Mouse (Mus musculus) bone marrow macrophage, adult 2 months (primary cell): Measurements from ENCODE around the gene Lpcat1. TPM values are rescaled to one million over a fixed set of nuclear protein-coding genes. Genes with fewer than 3 reads are reported as not detected.

ENCODE experiments used
- H3K27ac ChIP-seq: 2 replicates; pipeline ENCODE4 v1.5.1; 2012; ENCODE audit warnings: low read depth, low read length; ENCODE audit not compliant: insufficient read depth
- H3K4me1 ChIP-seq: 2 replicates; pipeline ENCODE4 v1.6.1; 2012; ENCODE audit warnings: low read length; ENCODE audit not compliant: control insufficient read depth, insufficient read depth
- H3K4me3 ChIP-seq: 2 replicates; pipeline ENCODE4 v1.5.1; 2012; ENCODE audit warnings: mild to moderate bottlenecking, low read length, moderate library complexity; ENCODE audit not compliant: insufficient read depth
- CTCF ChIP-seq: IDR thresholded peaks from 2 replicates; pipeline ENCODE4 v1.5.1; 2012; ENCODE audit warnings: low read depth, mild to moderate bottlenecking, low read length, moderate library complexity
- POLR2A ChIP-seq: IDR thresholded peaks from 2 replicates; pipeline ENCODE4 v1.6.1; 2012; ENCODE audit warnings: mild to moderate bottlenecking, low read depth, low read length, borderline replicate concordance
- polyA plus RNA-seq: library from polyadenylated mRNA; stranded (reverse); fragments of >200 nt; gene quantifications from 2 replicates; pipeline ENCODE4 v1.2.4, GENCODE M21; 2012; ENCODE audit not compliant: missing spikeins, insufficient read depth, insufficient read length

Lpcat1 gene
- polyA plus RNA-seq, 1 experiment, result 39.5 TPM

- Histone ChIP-seq H3K4me1 (peaks cover 41% of the 10 kb centered on the region), H3K27ac (peak overlapping the region; percentile 83), H3K4me3 (no peak overlapping the region)
- no peak for TF ChIP-seq CTCF
- TF ChIP-seq POLR2A, result no peak
Observed at GRCm38 (mm10) chr13:73490564-73491170, 23.7 kb downstream of the Lpcat1 start.

GRCm38 (mm10) chr13:73493183-73493582, 26.2 kb downstream of the Lpcat1 start:
- Histone ChIP-seq H3K4me3 (no peak overlapping the region), H3K4me1 (peaks cover 33% of the 10 kb centered on the region), H3K27ac (no peak overlapping the region)
- TF ChIP-seq POLR2A, result no peak
- no peak for TF ChIP-seq CTCF

- Histone ChIP-seq H3K4me3 (no peak overlapping the region), H3K4me1 (peaks cover 20% of the 10 kb centered on the region), H3K27ac (no peak overlapping the region)
- TF ChIP-seq CTCF, result no peak
- no peak for TF ChIP-seq POLR2A
Observed at GRCm38 (mm10) chr13:73494528-73494927, 27.5 kb downstream of the Lpcat1 start.

- no peak overlapping the region for H3K4me3 ChIP-seq
- H3K27ac ChIP-seq, result no peak overlapping the region
- TF ChIP-seq POLR2A (no peak), CTCF (no peak)
- peaks cover 13% of the 10 kb centered on the region for H3K4me1 ChIP-seq
Observed at GRCm38 (mm10) chr13:73496137-73496536, 29.1 kb downstream of the Lpcat1 start.

- Histone ChIP-seq H3K27ac (no peak overlapping the region), H3K4me3 (no peak overlapping the region), H3K4me1 (peaks cover 12% of the 10 kb centered on the region)
- TF ChIP-seq POLR2A (no peak), CTCF (no peak)
Observed at GRCm38 (mm10) chr13:73499893-73500604, 33.1 kb downstream of the Lpcat1 start.

- H3K27ac ChIP-seq, result no peak overlapping the region
- no peak overlapping the region for H3K4me3 ChIP-seq
- H3K4me1 ChIP-seq, result peaks cover 12% of the 10 kb centered on the region
- TF ChIP-seq POLR2A (no peak), CTCF (0 out of 2 replicates have a peak, but pooled peaks have one; percentile 14)
Observed at GRCm38 (mm10) chr13:73502719-73503118, 35.7 kb downstream of the Lpcat1 start.

GRCm38 (mm10) chr13:73505686-73506467, 38.9 kb downstream of the Lpcat1 start:
- TF ChIP-seq POLR2A (no peak), CTCF (peak; percentile 70; the same call in 1 of the 2 replicates)
- no peak overlapping the region for H3K27ac ChIP-seq
- H3K4me3 ChIP-seq, result no peak overlapping the region
- peaks cover 15% of the 10 kb centered on the region for H3K4me1 ChIP-seq

GRCm38 (mm10) chr13:73508817-73509550, 42.0 kb downstream of the Lpcat1 start:
- H3K4me1 ChIP-seq, result peaks cover 9% of the 10 kb centered on the region
- no peak overlapping the region for H3K4me3 ChIP-seq
- no peak for TF ChIP-seq POLR2A
- no peak for TF ChIP-seq CTCF
- H3K27ac ChIP-seq, result no peak overlapping the region

GRCm38 (mm10) chr13:73509869-73510268, 42.9 kb downstream of the Lpcat1 start:
- no peak overlapping the region for H3K4me3 ChIP-seq
- no peak overlapping the region for H3K27ac ChIP-seq
- no peak for TF ChIP-seq CTCF
- TF ChIP-seq POLR2A, result no peak
- peaks cover 9% of the 10 kb centered on the region for H3K4me1 ChIP-seq
